Mouse (Mus musculus): ENCODE measurements around the gene Qrsl1. TPM values are rescaled to one million over a fixed set of nuclear protein-coding genes. Genes with fewer than 3 reads are reported as not detected.

Qrsl1 gene
- 16.1 and 17.3 TPM in 2 replicates for polyA plus RNA-seq (2021; fragmentation: Nextera tagmentation)
- long read RNA-seq, experiment 1, transcript Qrsl1-201 (11 exons, 1,981 nt), result major isoform, 28 of 36 reads
- long read RNA-seq, experiment 1, partial matches to known transcripts, result 3 of 36 reads
- long read RNA-seq, experiment 1, other reads (novel, unspliced or antisense), result 4 of 36 reads
- long read RNA-seq, experiment 2, transcript Qrsl1-201 (11 exons, 1,981 nt), result major isoform, 105 of 122 reads
- long read RNA-seq, experiment 2, partial matches to known transcripts, result 3 of 122 reads
- long read RNA-seq, experiment 2, other reads (novel, unspliced or antisense), result 14 of 122 reads

DNA sequence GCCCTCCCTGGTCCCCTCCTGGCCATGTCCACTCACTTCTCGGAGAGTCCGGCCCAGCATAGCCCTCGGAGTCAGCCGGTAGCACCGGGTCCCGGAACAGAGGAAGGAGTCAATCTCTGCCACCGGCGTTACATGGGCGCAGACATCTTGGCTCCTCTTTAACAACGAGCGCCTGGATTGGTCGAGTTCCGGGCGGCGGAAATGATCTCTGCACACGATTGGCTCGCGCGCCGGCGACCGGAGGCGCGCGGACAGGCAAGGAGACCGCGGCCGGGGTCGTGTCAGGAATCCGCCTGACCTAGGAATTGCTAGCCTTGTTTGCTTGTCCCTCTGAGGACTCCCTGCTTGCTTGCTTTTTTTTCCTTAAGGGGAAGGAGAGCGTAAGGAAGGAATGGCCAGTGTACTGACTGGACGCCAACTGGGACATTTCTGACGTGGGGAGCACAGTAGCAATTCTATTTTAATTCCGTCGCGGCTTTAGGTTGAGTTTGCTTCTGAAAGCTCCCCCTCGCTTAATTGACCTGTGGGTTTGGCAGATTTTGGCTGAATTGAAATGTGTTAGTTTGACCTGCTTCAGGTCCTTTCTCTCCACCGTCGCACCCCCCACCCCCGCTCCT lies at the start of gene Qrsl1, which contains the start of gene Rtn4ip1:
Gene Qrsl1, minus strand, starts transcription at position 168 of the 617 bp plus-strand sequence.
Gene Rtn4ip1, plus strand, starts transcription at position 230 of the 617 bp plus-strand sequence.

Other genes starting within 250 kb of the Qrsl1 start
- 12.1 and 12.5 TPM in 2 replicates for gene Rtn4ip1, start 62 bp upstream of the Qrsl1 start, polyA plus RNA-seq (2021; fragmentation: Nextera tagmentation)
- gene Crybg1, start 247.1 kb upstream of the Qrsl1 start, polyA plus RNA-seq (2021; fragmentation: Nextera tagmentation), result 0.10 and 0.20 TPM in 2 replicates